Mouse (Mus musculus): ENCODE results near the gene Spdye4a. TPM values are rescaled to one million over a fixed set of nuclear protein-coding genes. Genes with fewer than 3 reads are reported as not detected.
"Not testable (repeated sequence)": the region's sequence is repeated elsewhere in the genome, so short reads cannot be mapped to it uniquely, and the experiment has no call there.

Spdye4a gene
- polyA plus RNA-seq, 1 experiment from 2014 or later: not detected

DNA sequence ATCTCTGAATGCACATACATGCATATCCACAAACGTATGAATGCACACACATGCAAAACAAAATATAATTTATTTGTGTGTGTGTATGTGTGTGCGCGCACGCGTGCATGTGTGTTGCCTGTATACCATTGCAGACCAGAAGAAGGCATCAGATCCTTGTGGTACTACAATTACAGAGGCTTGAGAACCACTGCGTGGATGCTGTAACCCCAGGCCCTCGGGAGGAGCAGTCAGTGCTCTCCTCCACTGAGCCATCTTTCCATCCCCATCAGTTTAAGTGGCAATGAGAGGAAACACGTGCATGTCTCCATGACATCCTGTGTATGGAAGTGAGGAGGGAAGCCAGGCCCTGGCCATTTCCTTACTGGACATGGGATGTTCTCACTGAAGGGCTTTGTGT, 33.9 kb downstream of the Spdye4a start:
- WGBS: 85% methylated on average over 8 of the region's 8 CpGs
- no peak for ATAC-seq (ENCODE audit: insufficient read depth)
- DNase-seq: no peak

DNA sequence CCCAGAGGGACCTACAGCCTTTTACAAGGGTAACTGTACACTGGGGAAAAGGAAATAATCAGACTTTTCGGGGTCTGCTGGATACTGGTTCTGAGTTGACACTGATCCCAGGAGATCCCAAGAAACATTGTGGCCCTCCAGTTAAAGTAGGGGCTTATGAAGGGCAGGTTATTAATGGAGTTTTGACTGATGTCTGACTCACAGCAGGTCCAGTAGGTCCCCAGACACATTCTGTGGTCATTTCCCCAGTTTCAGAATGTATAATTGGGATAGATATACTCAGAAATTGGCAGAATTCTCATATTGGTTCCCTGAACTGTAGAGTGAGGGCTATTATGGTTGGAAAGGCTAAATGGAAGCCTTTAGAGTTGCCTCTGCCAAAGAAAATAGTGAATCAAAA, 38.7 kb downstream of the Spdye4a start:
- H3K4me2 ChIP-seq; ATAC-seq (ENCODE audit: insufficient read depth); H3K27ac ChIP-seq (ENCODE audit: low read depth); H3K4me1 ChIP-seq (ENCODE audit: insufficient read depth); H3K9ac ChIP-seq; H3K4me3 ChIP-seq (ENCODE audit: low read depth, low read length); DNase-seq; H3K27me3 ChIP-seq (ENCODE audit: insufficient read depth, low read length); H3K36me3 ChIP-seq (ENCODE audit: insufficient read depth); H3K9me3 ChIP-seq (ENCODE audit: low read depth, low read length): not testable (repeated sequence)
- no CpG with 5 or more reads among the region's 1 CpGs for WGBS

More for the DNA sequence above, 33.9 kb downstream of the Spdye4a start:
- Histone ChIP-seq H3K4me2 (no peak overlapping the region), H3K4me1 (ENCODE audit: insufficient read depth) (no peaks in the 10 kb centered on the region), H3K36me3 (ENCODE audit: insufficient read depth) (no peaks in the 10 kb centered on the region), H3K27ac (ENCODE audit: low read depth) (no peak overlapping the region), H3K4me3 (ENCODE audit: low read depth, low read length) (no peak overlapping the region), H3K27me3 (ENCODE audit: insufficient read depth, low read length) (no peaks in the 10 kb centered on the region), H3K9me3 (ENCODE audit: low read depth, low read length) (no peaks in the 10 kb centered on the region), H3K9ac (no peak overlapping the region)
- no peak for TF ChIP-seq CTCF (IDR thresholded peaks at IDR 0.05; ENCODE audit: low read depth)

DNA sequence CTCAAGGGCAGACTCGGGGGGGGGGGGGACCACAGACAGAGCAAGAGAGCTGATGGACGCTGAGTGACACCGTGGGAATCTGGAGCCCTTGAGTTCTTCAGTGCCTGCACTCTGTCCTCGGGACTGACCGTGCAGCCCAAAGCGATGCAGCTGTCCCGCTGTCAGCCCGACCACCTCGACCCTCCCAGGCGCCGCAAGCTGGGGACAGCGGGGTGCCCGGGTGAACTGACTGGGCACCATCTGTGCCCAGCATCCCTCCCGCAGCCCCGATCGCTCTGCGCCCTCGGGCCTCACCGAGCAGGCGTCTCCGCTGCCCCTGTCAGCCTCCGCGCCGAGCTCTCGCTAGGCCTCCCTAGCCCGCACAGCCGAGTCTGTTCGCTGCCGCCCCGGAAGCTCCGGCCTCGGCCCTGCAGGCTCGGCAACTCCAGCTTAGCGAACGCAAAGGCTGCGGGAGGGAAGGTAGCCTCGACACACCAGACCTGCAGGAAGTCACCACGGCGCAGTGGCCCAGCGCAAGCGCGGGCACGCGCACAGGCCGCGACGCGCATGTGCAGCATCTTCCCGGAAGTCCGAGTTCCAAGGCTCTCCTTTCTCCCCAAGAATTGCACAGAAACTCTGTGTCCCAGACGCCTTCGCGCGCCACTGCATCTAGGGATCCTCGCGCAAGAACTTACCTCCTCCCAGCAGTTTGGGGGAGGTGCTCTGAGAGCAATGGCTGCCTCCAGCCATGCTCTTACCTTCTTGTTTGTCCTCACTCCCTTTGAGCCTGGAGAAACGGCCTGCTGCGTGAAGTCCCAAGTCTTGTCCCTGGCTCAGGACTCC, 46.2 kb downstream of the Spdye4a start, which contains the start of the genes Rbak and Spdye4b:
Gene Rbak (minus strand): TSS at position 521 of the 822 bp plus-strand sequence.
Gene Spdye4b (plus strand): TSS at position 763 of the 822 bp plus-strand sequence.
- ATAC-seq (ENCODE audit: insufficient read depth) (peak; percentile 98), DNase-seq (peak; percentile 98)
- Histone ChIP-seq H3K4me2 (peak within 1 kb of the TSS; percentile 86), H3K4me1 (ENCODE audit: insufficient read depth) (peaks cover 7% of the 10 kb centered on the region), H3K27me3 (ENCODE audit: insufficient read depth, low read length) (no peaks in the 10 kb centered on the region), H3K4me3 (ENCODE audit: low read depth, low read length) (peak within 1 kb of the TSS; percentile 85), H3K9ac (peak within 1 kb of the TSS; percentile 87), H3K27ac (ENCODE audit: low read depth) (peak within 1 kb of the TSS; percentile 79; the same call in 1 of the 2 replicates), H3K36me3 (ENCODE audit: insufficient read depth) (peaks cover 26% of the 10 kb centered on the region), H3K9me3 (ENCODE audit: low read depth, low read length) (peaks cover 3% of the 10 kb centered on the region; the same call in 1 of the 2 replicates)
- TF ChIP-seq CTCF (IDR thresholded peaks at IDR 0.05; ENCODE audit: low read depth): peak; percentile 18; the same call in 1 of the 2 replicates
- WGBS: under 1% methylated on average over 58 of the region's 58 CpGs

DNA sequence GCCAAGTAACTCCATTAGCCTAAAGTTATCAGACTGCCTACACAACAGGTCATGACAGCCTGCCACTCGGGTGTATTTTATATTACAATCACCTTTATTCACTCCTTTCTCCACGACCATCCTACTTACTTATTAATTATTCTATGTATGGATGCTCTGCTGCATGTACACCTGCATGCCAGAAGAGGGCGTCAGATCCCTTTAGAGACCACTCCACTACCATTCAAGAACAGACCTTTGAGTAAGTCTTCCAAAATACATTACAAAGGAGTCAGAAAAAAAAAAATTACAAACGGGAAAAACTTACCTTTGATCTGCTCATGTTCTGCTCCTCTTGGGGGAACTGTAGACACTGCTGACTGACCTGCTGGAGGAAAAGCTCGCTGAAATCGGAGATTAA, 47.5 kb downstream of the Spdye4a start:
- Histone ChIP-seq H3K9ac (0 out of 2 replicates have a peak overlapping the region, but pooled peaks have one; percentile 87), H3K9me3 (ENCODE audit: low read depth, low read length) (peaks cover 3% of the 10 kb centered on the region; the same call in 1 of the 2 replicates), H3K4me2 (peak overlapping the region; percentile 86), H3K4me1 (ENCODE audit: insufficient read depth) (peaks cover 7% of the 10 kb centered on the region), H3K27ac (ENCODE audit: low read depth) (no peak overlapping the region), H3K4me3 (ENCODE audit: low read depth, low read length) (peak overlapping the region; percentile 85; the same call in 1 of the 2 replicates), H3K36me3 (ENCODE audit: insufficient read depth) (peaks cover 39% of the 10 kb centered on the region), H3K27me3 (ENCODE audit: insufficient read depth, low read length) (no peaks in the 10 kb centered on the region)
- no peak for ATAC-seq (ENCODE audit: insufficient read depth)
- TF ChIP-seq CTCF (IDR thresholded peaks at IDR 0.05; ENCODE audit: low read depth): peak; percentile 60
- DNase-seq: peak; percentile 59
- WGBS: 30% methylated on average over 6 of the region's 6 CpGs

DNA sequence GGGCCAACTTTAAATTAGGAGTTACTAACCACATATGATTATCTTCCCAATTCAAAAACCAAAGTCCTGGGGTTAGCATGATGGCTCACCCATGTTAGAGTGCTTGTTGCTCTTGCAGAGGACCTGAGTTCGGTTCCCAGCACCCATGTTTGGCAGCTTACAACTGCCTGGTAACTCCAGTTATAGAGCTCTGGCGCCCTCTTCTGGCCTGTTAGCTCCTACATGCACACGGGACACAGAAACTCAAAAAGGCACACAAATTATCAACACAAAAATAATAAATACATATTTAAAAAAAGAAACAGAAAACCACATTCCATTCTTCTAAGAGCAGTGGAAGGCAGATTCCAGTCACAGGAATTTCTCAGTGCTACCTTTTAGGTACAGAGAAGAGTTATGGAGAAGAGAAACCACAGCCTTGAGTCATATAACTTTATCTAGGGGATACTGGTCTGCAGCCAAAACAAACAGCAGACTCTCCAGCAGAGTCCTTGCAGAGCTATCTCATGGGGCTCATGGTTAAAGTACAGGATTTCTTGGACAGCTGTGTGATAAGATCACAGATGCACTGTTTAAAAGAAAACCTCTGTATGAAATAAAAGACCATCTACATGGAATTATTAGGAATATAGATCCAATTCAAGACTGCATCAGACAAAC, 49.0 kb downstream of the Spdye4a start:
- 84% methylated on average over 3 of the region's 3 CpGs for WGBS

DNA sequence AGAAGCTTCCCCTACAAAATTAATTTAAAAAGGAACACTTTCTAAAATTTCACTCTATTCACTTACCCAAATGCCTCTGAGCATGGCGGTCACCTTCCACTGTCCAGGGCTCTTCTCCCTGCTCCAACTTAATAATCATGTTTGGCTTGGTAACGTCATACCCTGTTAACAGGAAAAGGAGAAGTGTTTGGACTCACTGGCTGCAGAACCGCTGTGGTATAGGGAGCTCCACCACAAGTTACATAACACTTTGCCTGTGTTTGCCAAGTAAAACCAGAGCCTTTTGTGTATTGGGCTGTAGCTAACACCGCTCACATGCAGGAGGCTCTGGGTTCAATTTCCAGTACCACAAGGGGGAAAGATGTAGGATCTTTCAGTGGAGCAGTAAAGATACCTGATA, 50.7 kb downstream of the Spdye4a start:
- DNase-seq (no peak), ATAC-seq (ENCODE audit: insufficient read depth) (no peak)
- Histone ChIP-seq H3K36me3 (ENCODE audit: insufficient read depth) (peaks cover 59% of the 10 kb centered on the region), H3K4me3 (ENCODE audit: low read depth, low read length) (no peak overlapping the region), H3K9ac (no peak overlapping the region), H3K27me3 (ENCODE audit: insufficient read depth, low read length) (no peaks in the 10 kb centered on the region), H3K9me3 (ENCODE audit: low read depth, low read length) (peaks cover 3% of the 10 kb centered on the region; the same call in 1 of the 2 replicates), H3K4me1 (ENCODE audit: insufficient read depth) (peaks cover 7% of the 10 kb centered on the region), H3K27ac (ENCODE audit: low read depth) (no peak overlapping the region), H3K4me2 (no peak overlapping the region)
- TF ChIP-seq CTCF (IDR thresholded peaks at IDR 0.05; ENCODE audit: low read depth): no peak
- 94% methylated on average over 4 of the region's 4 CpGs for WGBS

More for the DNA sequence above, 49.0 kb downstream of the Spdye4a start:
- Histone ChIP-seq H3K9me3 (ENCODE audit: low read depth, low read length) (peaks cover 3% of the 10 kb centered on the region; the same call in 1 of the 2 replicates), H3K4me2 (no peak overlapping the region), H3K36me3 (ENCODE audit: insufficient read depth) (peaks cover 54% of the 10 kb centered on the region), H3K4me1 (ENCODE audit: insufficient read depth) (peaks cover 7% of the 10 kb centered on the region), H3K27ac (ENCODE audit: low read depth) (no peak overlapping the region), H3K9ac (no peak overlapping the region), H3K27me3 (ENCODE audit: insufficient read depth, low read length) (no peaks in the 10 kb centered on the region), H3K4me3 (ENCODE audit: low read depth, low read length) (no peak overlapping the region)
- ATAC-seq (ENCODE audit: insufficient read depth): no peak
- no peak for DNase-seq
- no peak for TF ChIP-seq CTCF (IDR thresholded peaks at IDR 0.05; ENCODE audit: low read depth)

Other genes starting within 250 kb of the Spdye4a start
- 31.5 and 36.1 TPM in 2 replicates for gene Rnf216, start 113.9 kb downstream of the Spdye4a start, polyA plus RNA-seq (2014; fragmentation: Nextera tagmentation; extraction: Ambion mirVana)
- gene Olfr718-ps1, start 79.3 kb downstream of the Spdye4a start, polyA plus RNA-seq (2014; fragmentation: Nextera tagmentation; extraction: Ambion mirVana): not detected in 2 replicates
- 12.2 and 15.5 TPM in 2 replicates for gene Rbak, start 46.1 kb downstream of the Spdye4a start, polyA plus RNA-seq (2014; fragmentation: Nextera tagmentation; extraction: Ambion mirVana)
- gene Spdye4b, start 45.9 kb downstream of the Spdye4a start, polyA plus RNA-seq (2014; fragmentation: Nextera tagmentation; extraction: Ambion mirVana): not detected in 2 replicates
- gene Zfp12, start 8.3 kb upstream of the Spdye4a start, polyA plus RNA-seq (2014; fragmentation: Nextera tagmentation; extraction: Ambion mirVana): 16.9 and 17.2 TPM in 2 replicates
- 2.1 and 2.3 TPM in 2 replicates for gene Zfp316, start 43.1 kb upstream of the Spdye4a start, polyA plus RNA-seq (2014; fragmentation: Nextera tagmentation; extraction: Ambion mirVana)
- not detected in 2 replicates for gene Zfp853, start 66.7 kb upstream of the Spdye4a start, polyA plus RNA-seq (2014; fragmentation: Nextera tagmentation; extraction: Ambion mirVana)
- 40.0 and 46.6 TPM in 2 replicates for gene E130309D02Rik, start 88.5 kb upstream of the Spdye4a start, polyA plus RNA-seq (2014; fragmentation: Nextera tagmentation; extraction: Ambion mirVana)
- gene Zdhhc4, start 102.4 kb upstream of the Spdye4a start, polyA plus RNA-seq (2014; fragmentation: Nextera tagmentation; extraction: Ambion mirVana): 74.6 and 77.9 TPM in 2 replicates
- 0.17 and 0.27 TPM in 2 replicates for gene Grid2ip, start 130.4 kb upstream of the Spdye4a start, polyA plus RNA-seq (2014; fragmentation: Nextera tagmentation; extraction: Ambion mirVana)
- gene Kdelr2, start 176.9 kb upstream of the Spdye4a start, polyA plus RNA-seq (2014; fragmentation: Nextera tagmentation; extraction: Ambion mirVana): 343 and 370 TPM in 2 replicates
- gene Daglb, start 237.7 kb upstream of the Spdye4a start, polyA plus RNA-seq (2014; fragmentation: Nextera tagmentation; extraction: Ambion mirVana): 7.3 and 9.2 TPM in 2 replicates